Mouse (Mus musculus): ENCODE measurements at regions not wholly inside any gene's neighbourhood (a gene's known extent, or its start where the extent isn't known, plus 50 kb on each side); places are given as distances from the start of the nearest gene placed in this dataset.

DNA sequence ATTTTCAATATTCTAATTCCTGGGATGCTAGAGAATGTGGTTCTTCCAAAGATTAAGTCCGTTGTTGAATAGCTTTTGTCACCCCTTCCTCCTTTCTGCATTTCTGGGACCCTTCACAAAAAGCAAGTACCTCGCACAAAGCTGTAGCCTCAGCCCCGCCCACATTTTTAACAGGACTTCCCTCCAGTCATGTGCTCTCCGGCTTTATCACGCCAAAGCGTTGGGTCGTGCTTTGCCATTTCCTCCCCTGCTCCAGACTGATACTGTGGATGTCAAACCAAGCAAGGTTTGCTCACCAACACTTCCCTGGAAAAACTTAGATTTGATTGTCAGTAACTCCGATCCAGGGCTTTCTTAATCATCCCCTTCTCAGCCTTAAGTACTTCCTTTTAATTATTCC, 637.0 kb upstream of the Gm10131 start:
- TF ChIP-seq CTCF (IDR thresholded peaks at IDR 0.05; ENCODE audit: extremely low read depth, insufficient read length, insufficient replicate concordance, low read depth, low read length) (no peak), POLR2A (IDR thresholded peaks at IDR 0.05; ENCODE audit: low read depth, low read length) (no peak)
